Mouse (Mus musculus): Measurements from ENCODE around the gene Amotl1. TPM values are rescaled to one million over a fixed set of nuclear protein-coding genes. Genes with fewer than 3 reads are reported as not detected.

Amotl1 gene
- polyA plus RNA-seq, 1 experiment from 2014 or later = 1.6 TPM

DNA sequence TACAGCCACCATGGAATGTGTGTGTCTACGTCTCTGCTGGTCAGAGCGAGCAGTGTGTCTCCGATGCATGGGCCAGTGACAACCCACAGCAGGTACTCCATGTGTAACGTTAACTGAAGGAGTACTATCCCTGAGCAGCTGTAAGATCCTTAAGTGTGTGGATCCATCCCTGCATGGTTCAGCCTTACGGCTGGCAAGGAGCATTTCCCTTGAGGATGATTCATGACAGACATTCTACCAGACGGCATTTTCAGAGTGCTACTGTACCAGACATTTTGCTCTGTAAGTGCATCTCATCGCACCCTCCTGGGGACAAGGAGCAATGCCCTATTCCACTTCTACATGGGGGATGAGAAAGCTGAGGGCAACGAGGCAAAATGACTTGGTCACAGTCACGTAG is 84.9 kb downstream of the Amotl1 start:
- Histone ChIP-seq H3K4me1 (ENCODE audit: insufficient read depth) (no peaks in the 10 kb centered on the region), H3K4me2 (ENCODE audit: low read depth, low read length) (no peak overlapping the region), H3K9ac (replicated peaks) (no peak overlapping the region), H3K27ac (ENCODE audit: low read depth) (no peak overlapping the region), H3K27me3 (ENCODE audit: insufficient read depth, low read length) (no peaks in the 10 kb centered on the region), H3K36me3 (replicated peaks; ENCODE audit: insufficient read depth, low read length) (0 out of 2 replicates have a peak, but pooled peaks cover 2% of the 10 kb centered on the region), H3K9me3 (ENCODE audit: low read length) (no peaks in the 10 kb centered on the region), H3K4me3 (ENCODE audit: low read depth, low read length) (no peak overlapping the region)
- ATAC-seq (no peak), DNase-seq (no peak)
- TF ChIP-seq EP300 (IDR thresholded peaks at IDR 0.05; ENCODE audit: low read depth) = no peak
- no peak for TF ChIP-seq CTCF (IDR thresholded peaks at IDR 0.05; ENCODE audit: low read depth)
- WGBS (ENCODE audit: insufficient replicate concordance) = 83% methylated on average over 9 of the region's 9 CpGs

DNA sequence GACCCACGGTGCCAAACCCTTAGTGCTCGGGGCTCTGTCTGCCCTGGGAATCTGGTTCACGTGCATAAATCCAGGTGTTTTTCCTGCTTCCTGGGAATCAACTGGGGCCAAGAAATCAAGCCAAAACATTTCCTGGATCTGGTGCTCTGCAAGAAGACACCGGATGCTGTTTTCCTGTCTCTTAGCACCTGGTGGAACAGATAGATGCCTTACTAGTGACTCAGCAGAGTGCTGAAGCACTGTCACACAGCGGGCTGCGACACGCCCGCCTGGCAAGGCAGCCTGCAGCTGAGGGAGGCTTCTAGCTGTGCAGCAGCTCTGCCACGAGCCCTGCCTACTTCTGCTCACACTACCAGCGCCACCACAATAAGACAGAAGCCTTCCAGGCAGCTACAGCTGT is 85.4 kb downstream of the Amotl1 start:
- H3K9ac ChIP-seq (replicated peaks) = no peak overlapping the region
- no peaks in the 10 kb centered on the region for H3K27me3 ChIP-seq (ENCODE audit: insufficient read depth, low read length)
- no peaks in the 10 kb centered on the region for H3K9me3 ChIP-seq (ENCODE audit: low read length)
- DNase-seq (no peak), ATAC-seq (no peak)
- H3K36me3 ChIP-seq (replicated peaks; ENCODE audit: insufficient read depth, low read length) = 0 out of 2 replicates have a peak, but pooled peaks cover 2% of the 10 kb centered on the region
- 43% methylated on average over 10 of the region's 10 CpGs for WGBS (ENCODE audit: insufficient replicate concordance)
- no peak overlapping the region for H3K4me3 ChIP-seq (ENCODE audit: low read depth, low read length)
- no peak overlapping the region for H3K4me2 ChIP-seq (ENCODE audit: low read depth, low read length)
- no peaks in the 10 kb centered on the region for H3K4me1 ChIP-seq (ENCODE audit: insufficient read depth)
- TF ChIP-seq CTCF (IDR thresholded peaks at IDR 0.05; ENCODE audit: low read depth) (no peak), EP300 (IDR thresholded peaks at IDR 0.05; ENCODE audit: low read depth) (no peak)
- no peak overlapping the region for H3K27ac ChIP-seq (ENCODE audit: low read depth)

DNA sequence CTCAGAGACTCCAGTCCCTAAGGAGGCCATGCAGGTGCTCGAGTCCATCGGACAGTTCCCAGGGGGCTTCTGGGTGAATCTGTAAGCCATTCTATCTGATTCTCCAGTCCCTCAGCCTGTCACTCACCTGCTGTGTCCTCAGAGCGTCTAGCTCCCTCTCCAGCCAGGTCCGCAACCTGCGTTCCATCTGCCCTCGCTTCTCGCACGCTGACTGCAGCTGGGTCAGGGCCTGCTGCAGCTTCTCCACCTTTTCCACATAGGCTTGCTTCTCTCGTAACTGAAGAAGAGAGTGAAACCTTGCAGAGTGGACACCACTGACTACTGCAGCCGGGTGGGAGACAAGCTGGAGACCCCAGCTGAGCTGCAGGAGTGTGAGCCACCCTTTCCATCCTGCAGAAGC is 86.5 kb downstream of the Amotl1 start:
- no peak for ATAC-seq
- H3K9me3 ChIP-seq (ENCODE audit: low read length) = no peaks in the 10 kb centered on the region
- no peak overlapping the region for H3K9ac ChIP-seq (replicated peaks)
- H3K4me2 ChIP-seq (ENCODE audit: low read depth, low read length) = no peak overlapping the region
- TF ChIP-seq CTCF (IDR thresholded peaks at IDR 0.05; ENCODE audit: low read depth) (no peak), EP300 (IDR thresholded peaks at IDR 0.05; ENCODE audit: low read depth) (no peak)
- no peak overlapping the region for H3K27ac ChIP-seq (ENCODE audit: low read depth)
- no peak for DNase-seq
- 0 out of 2 replicates have a peak, but pooled peaks cover 5% of the 10 kb centered on the region for H3K36me3 ChIP-seq (replicated peaks; ENCODE audit: insufficient read depth, low read length)
- no peaks in the 10 kb centered on the region for H3K4me1 ChIP-seq (ENCODE audit: insufficient read depth)
- no peak overlapping the region for H3K4me3 ChIP-seq (ENCODE audit: low read depth, low read length)
- WGBS (ENCODE audit: insufficient replicate concordance) = 79% methylated on average over 10 of the region's 10 CpGs
- no peaks in the 10 kb centered on the region for H3K27me3 ChIP-seq (ENCODE audit: insufficient read depth, low read length)

DNA sequence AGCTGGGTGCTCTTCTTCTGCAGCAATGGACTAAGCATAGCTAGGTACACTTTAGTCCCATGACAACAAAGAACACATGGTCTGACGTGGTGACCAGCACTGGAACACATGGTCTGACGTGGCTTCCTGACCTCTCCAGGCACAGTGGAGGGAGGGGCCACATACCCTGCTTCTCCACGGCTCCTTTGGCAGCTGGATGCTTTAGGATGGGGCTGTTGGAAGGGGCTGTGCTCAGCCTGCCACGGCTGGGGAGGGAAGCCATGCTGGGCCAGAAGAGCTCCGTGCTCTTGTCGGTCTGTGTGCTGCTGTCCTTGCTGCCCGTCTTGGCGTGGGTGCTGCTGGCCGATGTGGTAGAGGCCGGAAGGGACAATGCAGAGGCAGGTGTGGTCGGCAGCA is 96.5 kb downstream of the Amotl1 start:
- peaks cover 10% of the 10 kb centered on the region; the same call in 1 of the 2 replicates for H3K36me3 ChIP-seq (replicated peaks; ENCODE audit: insufficient read depth, low read length)
- no peak for DNase-seq
- no peak overlapping the region for H3K4me3 ChIP-seq (ENCODE audit: low read depth, low read length)
- no peaks in the 10 kb centered on the region for H3K27me3 ChIP-seq (ENCODE audit: insufficient read depth, low read length)
- WGBS (ENCODE audit: insufficient replicate concordance) = 76% methylated on average over 11 of the region's 11 CpGs
- no peak overlapping the region for H3K4me2 ChIP-seq (ENCODE audit: low read depth, low read length)
- no peak for ATAC-seq
- H3K27ac ChIP-seq (ENCODE audit: low read depth) = no peak overlapping the region
- no peak overlapping the region for H3K9ac ChIP-seq (replicated peaks)
- H3K4me1 ChIP-seq (ENCODE audit: insufficient read depth) = no peaks in the 10 kb centered on the region
- TF ChIP-seq EP300 (IDR thresholded peaks at IDR 0.05; ENCODE audit: low read depth) = no peak
- no peak for TF ChIP-seq CTCF (IDR thresholded peaks at IDR 0.05; ENCODE audit: low read depth)
- H3K9me3 ChIP-seq (ENCODE audit: low read length) = no peaks in the 10 kb centered on the region

DNA sequence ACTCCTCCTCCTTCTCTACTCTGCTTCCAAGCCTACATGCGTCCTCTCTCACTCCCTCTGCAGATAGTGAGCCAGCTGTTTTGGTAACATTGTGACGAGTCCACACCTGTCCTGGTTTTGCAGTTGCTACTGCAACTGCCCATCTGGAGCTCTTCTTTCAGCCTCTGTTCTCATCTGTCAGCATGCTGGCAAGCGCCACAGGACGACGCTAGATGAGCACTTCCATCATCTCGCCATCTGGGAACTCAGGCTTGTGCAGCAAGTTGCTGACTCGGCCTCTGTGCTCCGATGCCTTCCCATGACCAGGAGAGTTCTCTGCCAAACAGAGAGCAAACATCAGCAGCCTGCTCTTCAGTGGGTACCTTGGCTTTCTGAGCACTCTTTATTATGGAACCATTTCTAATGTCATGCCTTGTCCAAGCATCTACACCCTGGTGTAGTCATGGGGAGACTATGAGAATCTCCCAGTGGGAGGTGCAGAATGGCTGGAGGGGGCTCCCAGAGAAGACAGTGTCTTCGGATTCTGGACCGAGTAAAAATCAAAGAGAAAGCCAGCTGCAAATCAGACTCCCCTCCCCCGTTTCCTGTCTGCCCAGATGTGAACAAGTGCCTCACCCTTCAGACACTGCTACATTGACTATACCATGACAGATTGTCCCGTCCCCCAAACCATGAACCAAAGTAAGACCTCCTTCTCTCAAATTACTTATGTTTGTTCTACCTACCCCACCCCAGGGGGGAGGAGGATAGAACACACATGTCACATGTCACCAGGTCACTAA is 97.1 kb downstream of the Amotl1 start:
- Histone ChIP-seq H3K36me3 (replicated peaks; ENCODE audit: insufficient read depth, low read length) (peaks cover 10% of the 10 kb centered on the region; the same call in 1 of the 2 replicates), H3K27me3 (ENCODE audit: insufficient read depth, low read length) (no peaks in the 10 kb centered on the region), H3K9ac (replicated peaks) (no peak overlapping the region), H3K4me2 (ENCODE audit: low read depth, low read length) (no peak overlapping the region), H3K9me3 (ENCODE audit: low read length) (no peaks in the 10 kb centered on the region), H3K4me1 (ENCODE audit: insufficient read depth) (no peaks in the 10 kb centered on the region), H3K27ac (ENCODE audit: low read depth) (no peak overlapping the region), H3K4me3 (ENCODE audit: low read depth, low read length) (no peak overlapping the region)
- DNase-seq = no peak
- WGBS (ENCODE audit: insufficient replicate concordance) = 64% methylated on average over 12 of the region's 12 CpGs
- no peak for ATAC-seq
- TF ChIP-seq CTCF (IDR thresholded peaks at IDR 0.05; ENCODE audit: low read depth) (no peak), EP300 (IDR thresholded peaks at IDR 0.05; ENCODE audit: low read depth) (no peak)

DNA sequence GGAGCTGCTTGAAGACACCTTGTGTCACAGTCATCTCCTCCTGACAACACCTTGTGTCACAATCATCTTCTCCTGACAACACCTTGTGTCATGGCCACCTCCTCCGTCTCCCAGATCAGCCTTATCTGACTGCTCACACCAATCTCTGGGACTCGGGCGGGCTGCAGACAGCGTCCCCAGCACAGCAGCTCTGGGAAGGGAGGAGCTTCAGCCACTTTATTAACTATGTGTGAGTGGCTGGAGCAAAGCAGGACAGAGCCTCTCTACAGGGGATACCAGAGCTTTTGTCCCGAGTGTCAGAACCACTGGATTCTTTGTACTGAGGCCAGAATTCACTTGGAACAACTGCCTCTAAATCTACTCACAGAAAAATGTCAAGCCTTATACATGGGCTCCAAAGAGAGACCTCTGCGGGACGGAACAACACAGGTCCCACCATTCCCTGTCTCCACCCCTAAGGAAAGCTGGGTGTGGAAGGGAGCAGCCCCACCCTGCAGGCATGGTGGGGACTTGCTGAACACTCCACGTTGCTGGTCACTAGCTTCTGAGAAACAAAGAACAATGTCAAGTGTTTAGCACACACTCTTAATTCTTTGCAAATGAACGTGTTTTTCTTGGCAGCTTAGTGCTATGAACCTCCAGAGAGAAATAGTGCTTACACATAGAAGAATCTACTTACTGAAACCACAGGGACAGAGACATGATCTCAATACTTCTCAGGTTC is 100.7 kb downstream of the Amotl1 start:
- no peak overlapping the region for H3K4me2 ChIP-seq (ENCODE audit: low read depth, low read length)
- no peaks in the 10 kb centered on the region for H3K9me3 ChIP-seq (ENCODE audit: low read length)
- WGBS (ENCODE audit: insufficient replicate concordance) = 63% methylated on average over 9 of the region's 9 CpGs
- 0 out of 2 replicates have a peak, but pooled peaks cover 6% of the 10 kb centered on the region for H3K36me3 ChIP-seq (replicated peaks; ENCODE audit: insufficient read depth, low read length)
- no peak overlapping the region for H3K9ac ChIP-seq (replicated peaks)
- DNase-seq = no peak
- H3K4me3 ChIP-seq (ENCODE audit: low read depth, low read length) = no peak overlapping the region
- no peaks in the 10 kb centered on the region for H3K27me3 ChIP-seq (ENCODE audit: insufficient read depth, low read length)
- H3K27ac ChIP-seq (ENCODE audit: low read depth) = no peak overlapping the region
- no peaks in the 10 kb centered on the region for H3K4me1 ChIP-seq (ENCODE audit: insufficient read depth)
- ATAC-seq = no peak
- no peak for TF ChIP-seq EP300 (IDR thresholded peaks at IDR 0.05; ENCODE audit: low read depth)
- no peak for TF ChIP-seq CTCF (IDR thresholded peaks at IDR 0.05; ENCODE audit: low read depth)

All from liver, postnatal 0 days (tissue).